Mouse (Mus musculus) sigmoid colon, adult 10 weeks (tissue): ENCODE results near the gene Mthfd1. TPM values are rescaled to one million over a fixed set of nuclear protein-coding genes. Genes with fewer than 3 reads are reported as not detected.

Source experiments
- polyA plus RNA-seq: library from polyadenylated mRNA; stranded (reverse); fragments of 350-450 nt; fragmentation: Illumina TruSeq; extraction: RNeasy Lipid Tissue Mini Kit (QIAGEN cat#74804); gene quantifications from one replicate; pipeline ENCODE4 v1.2.3, GENCODE M21; 2014; ENCODE audit warnings: low read depth, low replicate concordance

Mthfd1 gene
- polyA plus RNA-seq = 17.2 TPM

DNA sequence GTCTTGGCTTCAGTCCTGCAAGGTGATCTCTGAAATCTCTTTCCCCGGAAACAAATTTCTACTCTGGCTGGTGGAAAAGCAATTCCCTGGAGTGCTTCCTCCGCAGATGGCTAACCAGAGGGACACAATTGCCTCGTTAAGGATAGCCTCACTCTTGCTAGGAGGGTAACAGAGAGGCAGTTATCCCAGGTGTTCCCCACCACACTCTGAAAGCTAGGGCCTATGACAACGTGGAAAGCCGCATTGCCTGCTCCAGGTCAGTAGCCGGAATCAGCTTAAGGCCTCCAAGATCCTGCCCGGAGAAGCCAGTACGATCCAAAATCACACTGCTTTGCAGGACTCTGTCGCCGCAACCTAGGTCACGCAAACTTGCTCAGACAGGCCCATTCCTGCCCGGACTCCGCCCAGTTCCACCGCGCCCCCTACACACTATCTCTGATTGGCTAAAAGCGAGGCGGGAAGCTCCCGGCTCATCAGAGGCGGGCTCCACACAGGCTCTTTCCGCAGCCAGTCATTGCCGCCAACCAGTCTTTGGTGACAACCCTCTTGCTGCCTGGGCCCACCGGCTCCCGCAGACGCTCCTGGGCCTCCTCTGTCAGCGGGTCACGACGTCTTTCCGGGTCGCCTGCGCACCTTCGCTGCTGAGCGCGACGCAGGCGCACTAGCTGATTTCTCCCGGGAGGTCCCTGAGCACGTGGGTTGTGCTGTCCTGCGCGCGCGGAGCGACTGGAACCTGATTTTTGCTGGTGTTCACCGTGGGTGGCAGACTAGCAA lies at the start of gene Mthfd1:
Gene Mthfd1, plus strand, starts transcription at position 574 of the 774 bp plus-strand sequence.

DNA sequence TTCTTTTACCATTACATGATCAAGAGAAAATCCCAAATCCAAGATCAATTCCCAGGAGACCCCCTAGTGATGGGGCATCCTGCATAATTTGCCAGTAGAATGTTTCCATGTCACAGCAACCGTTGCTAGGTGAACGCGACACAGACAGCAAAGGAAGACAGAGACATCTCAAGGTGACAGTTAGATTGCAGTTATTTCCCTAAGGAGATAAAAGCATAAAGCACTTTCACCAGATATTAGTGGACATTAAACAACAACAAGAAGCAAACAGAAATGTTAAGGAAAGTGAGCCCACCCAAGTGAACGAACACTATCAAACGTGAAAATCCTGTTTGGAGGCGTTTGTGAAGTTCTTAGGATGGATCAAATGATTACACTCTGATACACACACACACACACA lies 8.5 kb upstream of the Mthfd1 start, which contains the start of gene Tex21:
Gene Tex21, minus strand, starts transcription at position 101 of the 400 bp plus-strand sequence.

DNA sequence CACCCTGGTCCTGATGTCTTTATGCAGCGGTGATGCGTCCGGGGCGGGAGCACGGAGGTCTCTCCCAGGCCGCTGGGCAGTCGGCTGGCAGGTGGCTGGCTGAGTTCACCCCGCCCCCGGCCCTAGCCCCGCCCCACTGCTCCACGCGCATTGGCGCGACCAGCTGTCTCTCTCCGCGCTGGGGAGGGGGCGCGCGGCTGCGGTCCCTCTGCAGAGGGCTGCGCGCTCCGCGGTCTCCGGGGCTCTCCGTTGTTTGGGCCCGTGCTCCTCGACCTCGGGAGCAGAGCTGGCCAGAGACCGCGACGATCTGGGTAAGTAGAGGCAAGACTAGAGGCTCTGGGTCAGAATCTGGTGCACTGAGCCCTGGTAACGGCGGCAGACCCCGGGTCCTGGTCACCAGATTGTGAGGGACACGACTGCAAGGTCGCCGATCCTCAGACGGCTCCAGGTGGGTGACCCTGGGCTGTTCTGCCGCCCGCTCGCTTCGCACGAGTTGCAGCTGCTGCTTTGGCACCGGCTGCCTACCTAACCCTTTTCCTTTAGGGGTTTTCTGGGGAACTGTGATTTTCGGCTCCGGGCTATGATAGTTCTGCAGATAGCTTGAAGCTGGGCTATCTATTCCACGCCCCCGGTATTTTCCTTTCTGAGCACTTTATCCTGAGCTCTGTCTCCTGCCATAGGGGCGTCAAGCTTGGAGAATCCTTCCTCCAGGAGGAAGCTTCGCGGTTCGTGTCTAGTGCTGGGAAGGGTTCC lies 69.8 kb downstream of the Mthfd1 start, which contains the start of gene Akap5:
Gene Akap5, plus strand, starts transcription at position 213 of the 753 bp plus-strand sequence.

Other genes starting within 250 kb of the Mthfd1 start
- 1.2 TPM for gene Esr2, start 78.0 kb upstream of the Mthfd1 start, polyA plus RNA-seq
- gene Tex21, start 8.6 kb upstream of the Mthfd1 start, polyA plus RNA-seq = not detected
- 0.47 TPM for gene Akap5, start 69.6 kb downstream of the Mthfd1 start, polyA plus RNA-seq
- 15.8 TPM for gene Zbtb25, start 114.3 kb downstream of the Mthfd1 start, polyA plus RNA-seq
- 17.7 TPM for gene Zbtb1, start 115.0 kb downstream of the Mthfd1 start, polyA plus RNA-seq
- 4.1 TPM for gene Hspa2, start 148.9 kb downstream of the Mthfd1 start, polyA plus RNA-seq
- not detected for gene Ppp1r36, start 162.2 kb downstream of the Mthfd1 start, polyA plus RNA-seq